Mouse (Mus musculus) limb, embryonic 10.5 days (tissue): ENCODE measurements around the gene Ulk4. TPM values are rescaled to one million over a fixed set of nuclear protein-coding genes. Genes with fewer than 3 reads are reported as not detected.

Experiments
- DNase-seq: peaks from one replicate; pipeline ENCODE4 v3.0.0-alpha.2; 2017; ENCODE audit warnings: low spot score
- H3K27ac ChIP-seq: fragments of 300-500 bp; sonication (generic); 2 replicates; pipeline ENCODE4 v1.5.1; 2016; ENCODE audit warnings: mild to moderate bottlenecking
- H3K27me3 ChIP-seq: fragments of 300-500 bp; sonication (generic); 2 replicates; pipeline ENCODE4 v1.6.1; 2016; ENCODE audit warnings: low read depth, mild to moderate bottlenecking; ENCODE audit not compliant: poor library complexity, severe bottlenecking
- H3K36me3 ChIP-seq: fragments of 300-500 bp; sonication (generic); 2 replicates; pipeline ENCODE4 v1.6.1; 2016; ENCODE audit warnings: mild to moderate bottlenecking, moderate library complexity
- H3K4me1 ChIP-seq: fragments of 300-500 bp; sonication (generic); 2 replicates; pipeline ENCODE4 v1.6.1; 2016
- H3K4me3 ChIP-seq: fragments of 300-500 bp; sonication (generic); 2 replicates; pipeline ENCODE4 v1.5.1; 2016; ENCODE audit warnings: mild to moderate bottlenecking, moderate library complexity
- H3K9me3 ChIP-seq: fragments of 300-500 bp; sonication (generic); replicated peaks from 2 replicates; pipeline ENCODE4 v1.6.1; 2016; ENCODE audit warnings: mild to moderate bottlenecking
- WGBS: fragments of 180-500 bp; shearing (Covaris S2); methylation state at CpG from one replicate; pipeline ENCODE4 v1.1.7; 2016; 5-methylcytosine and 5-hydroxymethylcytosine counted together
- polyA plus RNA-seq: library from polyadenylated mRNA; unstranded; fragments of >200 nt; fragmentation: Nextera tagmentation; extraction: Ambion mirVana; gene quantifications from 2 replicates; pipeline ENCODE4 v1.2.1, GENCODE M21; 2016

Ulk4 gene
- polyA plus RNA-seq, 1 experiment from 2014 or later, result 140 TPM

GRCm38 (mm10) chr9:121099453-121099852, 177.5 kb downstream of the Ulk4 start:
- Histone ChIP-seq H3K4me1 (no peaks in the 10 kb centered on the region), H3K27me3 (no peaks in the 10 kb centered on the region), H3K4me3 (no peak overlapping the region), H3K27ac (no peak overlapping the region), H3K36me3 (no peaks in the 10 kb centered on the region), H3K9me3 (no peaks in the 10 kb centered on the region)
- no peak for DNase-seq
- 88% methylated on average over 10 of the region's 10 CpGs for WGBS

GRCm38 (mm10) chr9:121093760-121094159, 183.2 kb downstream of the Ulk4 start:
- Histone ChIP-seq H3K9me3 (no peaks in the 10 kb centered on the region), H3K27ac (0 out of 2 replicates have a peak overlapping the region, but pooled peaks have one; percentile 11), H3K27me3 (no peaks in the 10 kb centered on the region), H3K36me3 (no peaks in the 10 kb centered on the region), H3K4me3 (no peak overlapping the region), H3K4me1 (no peaks in the 10 kb centered on the region)
- DNase-seq, result no peak
- WGBS, result 67% methylated on average over 7 of the region's 7 CpGs

- Histone ChIP-seq H3K36me3 (no peaks in the 10 kb centered on the region), H3K4me3 (no peak overlapping the region), H3K27me3 (no peaks in the 10 kb centered on the region), H3K4me1 (no peaks in the 10 kb centered on the region), H3K27ac (no peak overlapping the region), H3K9me3 (no peaks in the 10 kb centered on the region)
- WGBS, result 93% methylated on average over 5 of the region's 5 CpGs
- DNase-seq, result no peak
Measured at GRCm38 (mm10) chr9:121092568-121092967, 184.4 kb downstream of the Ulk4 start.

GRCm38 (mm10) chr9:121091016-121091735, 185.8 kb downstream of the Ulk4 start:
- no peak for DNase-seq
- no peak overlapping the region for H3K27ac ChIP-seq
- no peaks in the 10 kb centered on the region for H3K9me3 ChIP-seq
- no peaks in the 10 kb centered on the region for H3K4me1 ChIP-seq
- no peaks in the 10 kb centered on the region for H3K27me3 ChIP-seq
- no peak overlapping the region for H3K4me3 ChIP-seq
- 90% methylated on average over 10 of the region's 10 CpGs for WGBS
- no peaks in the 10 kb centered on the region for H3K36me3 ChIP-seq

- Histone ChIP-seq H3K9me3 (no peaks in the 10 kb centered on the region), H3K27me3 (no peaks in the 10 kb centered on the region), H3K4me1 (peaks cover 16% of the 10 kb centered on the region), H3K36me3 (no peaks in the 10 kb centered on the region), H3K27ac (no peak overlapping the region), H3K4me3 (no peak overlapping the region)
- no peak for DNase-seq
- 82% methylated on average over 8 of the region's 8 CpGs for WGBS
Measured at GRCm38 (mm10) chr9:121087661-121088060, 189.3 kb downstream of the Ulk4 start.

- no peak for DNase-seq
- H3K4me1 ChIP-seq, result peaks cover 32% of the 10 kb centered on the region
- no peaks in the 10 kb centered on the region for H3K9me3 ChIP-seq
- 90% methylated on average over 4 of the region's 4 CpGs for WGBS
- no peaks in the 10 kb centered on the region for H3K27me3 ChIP-seq
- H3K4me3 ChIP-seq, result no peak overlapping the region
- H3K36me3 ChIP-seq, result no peaks in the 10 kb centered on the region
- no peak overlapping the region for H3K27ac ChIP-seq
Measured at GRCm38 (mm10) chr9:121084191-121084590, 192.8 kb downstream of the Ulk4 start.

- 90% methylated on average over 3 of the region's 3 CpGs for WGBS
- no peak for DNase-seq
- Histone ChIP-seq H3K27ac (no peak overlapping the region), H3K27me3 (no peaks in the 10 kb centered on the region), H3K36me3 (no peaks in the 10 kb centered on the region), H3K4me3 (no peak overlapping the region), H3K4me1 (peaks cover 47% of the 10 kb centered on the region), H3K9me3 (no peaks in the 10 kb centered on the region)
Measured at GRCm38 (mm10) chr9:121080834-121081233, 196.2 kb downstream of the Ulk4 start.

GRCm38 (mm10) chr9:121080413-121080812, 196.6 kb downstream of the Ulk4 start:
- 66% methylated on average over 10 of the region's 10 CpGs for WGBS
- Histone ChIP-seq H3K27me3 (no peaks in the 10 kb centered on the region; the same call in 1 of the 2 replicates), H3K9me3 (no peaks in the 10 kb centered on the region), H3K36me3 (no peaks in the 10 kb centered on the region), H3K4me3 (no peak overlapping the region), H3K27ac (no peak overlapping the region), H3K4me1 (peaks cover 49% of the 10 kb centered on the region)
- DNase-seq, result no peak

GRCm38 (mm10) chr9:121079388-121080088, 197.5 kb downstream of the Ulk4 start:
- peak; percentile 52 for DNase-seq
- H3K36me3 ChIP-seq, result no peaks in the 10 kb centered on the region
- H3K27me3 ChIP-seq, result no peaks in the 10 kb centered on the region; the same call in 1 of the 2 replicates
- H3K27ac ChIP-seq, result peak overlapping the region; percentile 33; the same call in 1 of the 2 replicates
- no peak overlapping the region for H3K4me3 ChIP-seq
- H3K4me1 ChIP-seq, result peaks cover 46% of the 10 kb centered on the region
- H3K9me3 ChIP-seq, result no peaks in the 10 kb centered on the region
- 43% methylated on average over 9 of the region's 9 CpGs for WGBS

GRCm38 (mm10) chr9:121076291-121076690, 200.7 kb downstream of the Ulk4 start:
- Histone ChIP-seq H3K27me3 (no peaks in the 10 kb centered on the region; the same call in 1 of the 2 replicates), H3K36me3 (no peaks in the 10 kb centered on the region), H3K4me3 (no peak overlapping the region), H3K9me3 (no peaks in the 10 kb centered on the region), H3K27ac (no peak overlapping the region), H3K4me1 (peaks cover 52% of the 10 kb centered on the region)
- WGBS, result 45% methylated on average over 12 of the region's 12 CpGs
- DNase-seq, result no peak

- no peak overlapping the region for H3K27ac ChIP-seq
- no peak overlapping the region for H3K4me3 ChIP-seq
- H3K4me1 ChIP-seq, result peaks cover 47% of the 10 kb centered on the region
- H3K27me3 ChIP-seq, result no peaks in the 10 kb centered on the region; the same call in 1 of the 2 replicates
- H3K36me3 ChIP-seq, result no peaks in the 10 kb centered on the region
- no peaks in the 10 kb centered on the region for H3K9me3 ChIP-seq
- DNase-seq, result no peak
- 91% methylated on average over 4 of the region's 4 CpGs for WGBS
Measured at GRCm38 (mm10) chr9:121075246-121075645, 201.8 kb downstream of the Ulk4 start.

- WGBS, result 82% methylated on average over 3 of the region's 3 CpGs
- H3K36me3 ChIP-seq, result no peaks in the 10 kb centered on the region
- H3K27me3 ChIP-seq, result no peaks in the 10 kb centered on the region; the same call in 1 of the 2 replicates
- H3K4me1 ChIP-seq, result peaks cover 42% of the 10 kb centered on the region
- no peaks in the 10 kb centered on the region for H3K9me3 ChIP-seq
- no peak overlapping the region for H3K27ac ChIP-seq
- no peak overlapping the region for H3K4me3 ChIP-seq
- no peak for DNase-seq
Measured at GRCm38 (mm10) chr9:121074726-121075125, 202.3 kb downstream of the Ulk4 start.

GRCm38 (mm10) chr9:121072127-121072757, 204.8 kb downstream of the Ulk4 start:
- H3K4me3 ChIP-seq, result no peak overlapping the region

More at GRCm38 (mm10) chr9:121072127-121072757, 204.8 kb downstream of the Ulk4 start:
- Histone ChIP-seq H3K27ac (no peak overlapping the region), H3K9me3 (no peaks in the 10 kb centered on the region), H3K4me1 (peaks cover 44% of the 10 kb centered on the region), H3K36me3 (no peaks in the 10 kb centered on the region), H3K27me3 (no peaks in the 10 kb centered on the region; the same call in 1 of the 2 replicates)
- whole genome bisulfite sequencing, result 59% methylated on average over 8 of the region's 8 CpGs
- DNase-seq, result no peak
